Mouse (Mus musculus) C2C12 (cell line): ENCODE measurements around the gene Mark3.

ENCODE experiments used
- CTCF ChIP-seq: IDR thresholded peaks from one replicate; pipeline ENCODE4 v1.5.1; 2011; ENCODE audit not compliant: control insufficient read depth, insufficient read depth, insufficient read length
- MAX ChIP-seq: IDR thresholded peaks from one replicate; pipeline ENCODE4 v1.6.1; 2011; ENCODE audit warnings: mild to moderate bottlenecking, control low read depth
- MYOD1 ChIP-seq: IDR thresholded peaks from one replicate; pipeline ENCODE4 v1.6.1; 2011; ENCODE audit warnings: low read depth; ENCODE audit not compliant: control insufficient read depth, insufficient read length

DNA sequence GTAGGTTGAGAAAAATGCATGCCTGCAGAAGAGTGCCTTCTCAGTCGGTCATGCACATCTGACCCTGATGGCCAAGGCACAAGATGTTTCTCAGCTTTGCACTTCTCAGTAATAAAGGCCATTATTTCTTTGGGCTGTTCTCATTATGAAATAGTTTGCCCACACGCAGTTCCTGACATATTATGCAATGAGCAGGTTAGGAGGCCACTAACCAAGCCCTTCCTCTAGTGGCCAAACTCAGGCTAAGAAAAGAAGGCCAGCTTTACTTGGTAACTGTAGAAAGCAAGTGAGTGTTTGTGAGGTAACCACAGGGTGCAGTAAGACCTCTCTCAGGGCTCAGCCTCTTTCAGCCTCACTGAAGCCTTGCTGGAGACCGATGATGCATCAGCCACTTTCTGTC lies 49.4 kb upstream of the Mark3 start:
- no peak for TF ChIP-seq MAX
- no peak for TF ChIP-seq CTCF
- no peak for TF ChIP-seq MYOD1
